Mouse (Mus musculus): ENCODE data around the gene Nudt16l1. TPM values are rescaled to one million over a fixed set of nuclear protein-coding genes. Genes with fewer than 3 reads are reported as not detected.

Gene Nudt16l1
- polyA plus RNA-seq, 1 experiment from 2014 or later, result 171 TPM

DNA sequence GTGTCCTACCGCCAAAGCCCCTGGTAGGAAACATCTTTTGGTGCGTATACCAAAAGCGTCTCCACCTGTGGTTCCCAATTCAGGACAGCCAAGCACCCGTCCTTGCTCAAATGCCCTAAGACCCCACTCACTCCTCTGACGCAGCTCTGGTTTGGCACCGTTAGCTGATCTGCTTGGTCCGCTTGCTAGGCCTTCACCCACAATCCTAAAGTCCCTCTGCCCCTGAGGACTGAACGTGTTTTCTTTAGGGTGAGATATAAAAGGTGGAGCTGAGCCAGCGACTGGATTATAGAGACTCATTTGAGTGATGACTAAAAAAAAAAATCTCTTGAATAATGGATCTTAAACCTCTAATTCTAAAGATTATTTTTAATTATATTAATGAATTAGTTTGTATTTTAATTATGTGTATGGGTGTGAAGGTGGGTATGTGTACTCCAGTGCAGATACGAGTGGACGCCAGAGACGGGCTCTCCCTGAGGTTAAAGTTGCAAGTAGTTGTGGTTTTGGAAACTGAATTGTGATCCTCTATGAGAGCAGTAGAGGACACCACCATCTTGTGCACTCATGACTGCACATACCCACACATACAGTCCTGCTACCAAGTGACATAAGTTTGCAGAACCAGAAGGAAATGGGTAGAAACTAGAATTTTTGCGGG is 26.3 kb downstream of the Nudt16l1 start:
- Histone ChIP-seq H3K4me1 (peaks cover 17% of the 10 kb centered on the region), H3K4me2 (replicated peaks) (peak overlapping the region; percentile 77), H3K27ac (peak overlapping the region; percentile 65), H3K36me3 (peaks cover 3% of the 10 kb centered on the region; the same call in 1 of the 2 replicates), H3K9ac (peak overlapping the region; percentile 92), H3K4me3 (peak overlapping the region; percentile 95), H3K27me3 (no peaks in the 10 kb centered on the region), H3K9me3 (no peaks in the 10 kb centered on the region)
- no peak for ATAC-seq (ENCODE audit: insufficient number of reproducible peaks, insufficient read depth, low FRiP score, low TSS enrichment)
- 25% methylated on average over 13 of the region's 13 CpGs for WGBS

DNA sequence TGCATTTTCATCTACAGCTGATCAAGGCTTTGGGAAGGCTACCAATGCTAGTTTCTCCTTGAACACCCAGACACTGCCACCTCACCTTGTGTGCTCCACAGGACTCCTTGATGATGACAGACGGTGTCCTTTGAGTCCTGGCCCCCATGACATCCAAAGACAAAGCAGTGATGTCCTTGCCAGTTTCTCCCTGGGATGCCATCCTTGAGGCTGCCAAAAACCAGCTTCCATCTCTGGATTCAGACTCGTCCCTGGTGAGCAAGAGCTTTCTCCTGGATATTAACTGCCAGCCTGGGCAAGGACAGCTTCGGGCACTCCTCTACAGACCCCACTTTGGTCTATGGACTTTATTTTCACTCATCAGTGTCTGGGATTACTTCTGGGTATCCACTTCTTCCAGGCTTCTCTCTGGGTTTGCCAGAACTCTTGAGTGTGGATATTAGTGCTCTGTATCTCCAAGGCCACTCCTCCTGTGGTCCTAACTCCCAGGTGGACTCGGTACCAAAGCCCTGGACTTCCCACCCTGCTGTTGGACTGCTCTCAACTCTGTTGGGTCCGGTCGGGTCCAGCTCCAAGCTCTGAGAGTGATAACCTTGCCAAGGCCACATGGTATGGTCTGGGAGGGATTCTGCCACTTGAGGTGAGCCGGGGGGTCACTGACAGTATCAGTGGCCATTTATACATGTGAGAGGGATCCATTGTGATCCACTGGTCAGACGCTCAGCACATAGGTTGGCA is 27.0 kb downstream of the Nudt16l1 start:
- no peak overlapping the region for H3K9ac ChIP-seq
- H3K9me3 ChIP-seq, result no peaks in the 10 kb centered on the region
- no peaks in the 10 kb centered on the region for H3K36me3 ChIP-seq
- WGBS, result 89% methylated on average over 8 of the region's 8 CpGs
- H3K4me2 ChIP-seq (replicated peaks), result peak overlapping the region; percentile 77
- H3K4me3 ChIP-seq, result no peak overlapping the region
- no peak overlapping the region for H3K27ac ChIP-seq
- ATAC-seq (ENCODE audit: insufficient number of reproducible peaks, insufficient read depth, low FRiP score, low TSS enrichment), result no peak
- peaks cover 17% of the 10 kb centered on the region for H3K4me1 ChIP-seq
- no peaks in the 10 kb centered on the region for H3K27me3 ChIP-seq

DNA sequence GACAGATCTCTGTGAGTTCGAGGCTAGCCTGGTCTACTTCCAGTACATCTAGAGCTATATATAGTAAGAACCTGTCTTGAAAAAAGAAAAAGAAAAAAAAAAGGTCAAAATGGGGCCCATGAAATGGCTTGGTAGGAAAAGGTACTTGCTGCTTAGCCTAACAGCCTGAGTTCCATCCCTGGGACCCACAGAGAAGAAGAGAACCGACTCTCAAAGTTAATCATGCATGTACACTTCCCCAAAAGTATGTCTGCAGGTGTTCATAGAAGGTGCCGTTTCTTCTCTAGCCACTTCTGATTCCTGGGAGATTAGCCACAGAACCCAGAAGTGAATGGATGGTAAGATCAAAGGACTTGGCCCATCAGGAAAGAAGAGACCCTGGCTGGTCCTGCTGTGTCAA is 29.9 kb downstream of the Nudt16l1 start:
- Histone ChIP-seq H3K9me3 (no peaks in the 10 kb centered on the region), H3K4me1 (peaks cover 5% of the 10 kb centered on the region), H3K36me3 (no peaks in the 10 kb centered on the region), H3K9ac (no peak overlapping the region), H3K27me3 (no peaks in the 10 kb centered on the region), H3K4me2 (replicated peaks) (no peak overlapping the region), H3K4me3 (no peak overlapping the region), H3K27ac (no peak overlapping the region)
- no peak for ATAC-seq (ENCODE audit: insufficient number of reproducible peaks, insufficient read depth, low FRiP score, low TSS enrichment)
- 68% methylated on average over 3 of the region's 3 CpGs for WGBS

DNA sequence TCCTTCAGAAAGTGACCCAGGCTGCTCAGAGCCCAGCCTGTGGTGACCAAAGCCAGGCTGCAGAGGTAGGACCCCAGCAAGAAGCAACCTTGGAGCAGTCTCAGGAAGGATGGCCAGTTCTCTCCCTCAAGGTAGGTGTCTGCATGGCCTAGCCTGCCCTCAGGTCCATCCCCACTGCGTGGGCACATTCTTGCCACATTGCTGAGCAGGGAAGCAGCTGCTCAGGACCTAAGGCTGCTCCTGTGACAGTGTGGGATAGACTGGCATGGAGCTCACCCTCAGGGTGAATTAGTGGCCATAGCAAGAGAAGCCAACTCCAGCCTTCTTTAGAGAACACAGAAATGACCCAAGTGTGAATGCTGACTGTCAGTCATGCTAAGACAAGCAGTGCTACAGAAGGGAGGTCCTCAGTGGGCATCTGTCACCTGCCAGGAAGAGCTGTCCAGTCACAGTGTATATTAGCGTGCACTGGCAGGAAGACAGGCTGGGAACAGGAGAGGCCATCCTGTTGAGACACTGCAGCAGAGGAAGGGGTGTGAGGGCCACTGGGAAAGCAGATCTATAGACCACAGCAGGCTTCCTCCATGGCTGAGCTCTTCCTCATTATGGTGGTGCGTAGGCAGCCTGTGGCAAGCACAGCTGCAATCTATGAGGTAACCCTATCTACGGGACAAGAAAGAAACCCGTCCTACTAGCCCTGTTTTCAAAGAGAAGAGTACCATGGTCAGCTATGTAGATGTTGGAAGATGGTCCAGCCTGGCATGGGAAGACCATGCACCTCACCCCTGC is 30.7 kb downstream of the Nudt16l1 start:
- 78% methylated on average over 5 of the region's 5 CpGs for WGBS
- Histone ChIP-seq H3K9ac (no peak overlapping the region), H3K36me3 (no peaks in the 10 kb centered on the region), H3K27me3 (no peaks in the 10 kb centered on the region), H3K27ac (no peak overlapping the region), H3K4me1 (peaks cover 4% of the 10 kb centered on the region; the same call in 1 of the 2 replicates), H3K4me2 (replicated peaks) (no peak overlapping the region), H3K4me3 (no peak overlapping the region), H3K9me3 (no peaks in the 10 kb centered on the region)
- no peak for ATAC-seq (ENCODE audit: insufficient number of reproducible peaks, insufficient read depth, low FRiP score, low TSS enrichment)

DNA sequence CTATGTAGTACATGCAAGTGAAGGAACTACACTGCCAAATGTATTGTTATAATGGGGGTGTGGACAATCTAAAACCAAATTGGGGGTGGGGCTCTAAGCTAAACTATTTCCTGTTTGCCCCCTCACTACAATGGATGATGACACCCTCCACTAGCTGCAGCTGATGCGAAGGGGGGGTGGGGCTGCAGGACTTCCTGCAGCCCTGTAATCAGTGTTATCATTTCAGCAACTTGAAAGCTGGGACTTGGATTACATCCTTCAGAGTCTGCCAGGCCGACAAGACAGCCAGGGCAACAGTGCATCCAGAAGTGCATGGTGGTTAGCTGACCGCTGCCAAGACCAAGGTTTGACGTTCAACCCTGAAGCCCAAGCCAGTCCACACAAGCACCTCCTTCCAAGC is 33.1 kb downstream of the Nudt16l1 start:
- Histone ChIP-seq H3K9ac (no peak overlapping the region), H3K4me2 (replicated peaks) (no peak overlapping the region), H3K36me3 (no peaks in the 10 kb centered on the region), H3K4me3 (no peak overlapping the region), H3K4me1 (no peaks in the 10 kb centered on the region), H3K27ac (no peak overlapping the region), H3K27me3 (no peaks in the 10 kb centered on the region), H3K9me3 (no peaks in the 10 kb centered on the region)
- 75% methylated on average over 4 of the region's 4 CpGs for WGBS
- no peak for ATAC-seq (ENCODE audit: insufficient number of reproducible peaks, insufficient read depth, low FRiP score, low TSS enrichment)

DNA sequence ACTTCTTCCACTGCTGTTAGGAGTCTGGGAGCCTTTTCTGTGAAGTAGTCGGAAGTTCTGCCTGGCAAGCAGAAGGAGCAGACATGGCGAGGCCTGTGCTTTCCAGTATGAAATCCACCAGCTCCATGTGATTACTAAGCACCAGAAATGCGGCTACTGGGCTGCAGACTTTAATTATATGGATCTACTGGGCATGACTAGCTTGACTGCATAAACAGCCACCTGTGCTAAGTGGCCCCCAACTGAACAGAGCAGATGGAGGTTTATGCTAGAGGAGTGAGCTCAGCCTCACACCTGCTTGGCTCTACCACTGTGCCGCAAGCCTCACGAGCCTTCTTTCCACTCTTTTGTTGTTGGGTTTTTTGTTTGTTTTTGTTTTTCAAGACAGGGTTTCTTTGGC is 36.0 kb downstream of the Nudt16l1 start:
- WGBS, result 88% methylated on average over 5 of the region's 5 CpGs
- Histone ChIP-seq H3K4me1 (no peaks in the 10 kb centered on the region), H3K9ac (no peak overlapping the region), H3K27me3 (no peaks in the 10 kb centered on the region), H3K36me3 (no peaks in the 10 kb centered on the region), H3K4me3 (no peak overlapping the region), H3K4me2 (replicated peaks) (no peak overlapping the region), H3K27ac (no peak overlapping the region), H3K9me3 (no peaks in the 10 kb centered on the region)
- ATAC-seq (ENCODE audit: insufficient number of reproducible peaks, insufficient read depth, low FRiP score, low TSS enrichment), result no peak

DNA sequence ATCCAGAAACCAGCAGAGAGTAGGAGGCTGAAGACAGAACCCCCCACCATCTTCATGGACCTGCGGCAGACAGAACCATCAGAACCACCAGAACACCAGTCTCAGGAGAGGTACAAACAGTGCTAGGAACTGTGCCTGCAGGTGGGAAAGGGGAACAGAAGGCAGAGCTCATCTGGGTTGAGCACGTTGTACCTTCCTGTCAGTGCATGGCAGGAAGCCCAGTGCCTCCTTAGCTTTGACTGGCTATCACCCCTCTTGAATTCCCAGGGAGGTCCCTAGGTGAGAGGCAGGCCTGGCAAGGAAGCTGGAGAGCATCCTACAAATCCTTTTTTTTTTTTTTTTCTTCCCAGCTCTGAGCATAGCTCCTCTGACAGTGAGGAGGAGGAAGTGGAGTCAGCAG is 37.6 kb downstream of the Nudt16l1 start:
- ATAC-seq (ENCODE audit: insufficient number of reproducible peaks, insufficient read depth, low FRiP score, low TSS enrichment), result no peak
- WGBS, result 71% methylated on average over 2 of the region's 2 CpGs
- H3K4me3 ChIP-seq, result no peak overlapping the region

DNA sequence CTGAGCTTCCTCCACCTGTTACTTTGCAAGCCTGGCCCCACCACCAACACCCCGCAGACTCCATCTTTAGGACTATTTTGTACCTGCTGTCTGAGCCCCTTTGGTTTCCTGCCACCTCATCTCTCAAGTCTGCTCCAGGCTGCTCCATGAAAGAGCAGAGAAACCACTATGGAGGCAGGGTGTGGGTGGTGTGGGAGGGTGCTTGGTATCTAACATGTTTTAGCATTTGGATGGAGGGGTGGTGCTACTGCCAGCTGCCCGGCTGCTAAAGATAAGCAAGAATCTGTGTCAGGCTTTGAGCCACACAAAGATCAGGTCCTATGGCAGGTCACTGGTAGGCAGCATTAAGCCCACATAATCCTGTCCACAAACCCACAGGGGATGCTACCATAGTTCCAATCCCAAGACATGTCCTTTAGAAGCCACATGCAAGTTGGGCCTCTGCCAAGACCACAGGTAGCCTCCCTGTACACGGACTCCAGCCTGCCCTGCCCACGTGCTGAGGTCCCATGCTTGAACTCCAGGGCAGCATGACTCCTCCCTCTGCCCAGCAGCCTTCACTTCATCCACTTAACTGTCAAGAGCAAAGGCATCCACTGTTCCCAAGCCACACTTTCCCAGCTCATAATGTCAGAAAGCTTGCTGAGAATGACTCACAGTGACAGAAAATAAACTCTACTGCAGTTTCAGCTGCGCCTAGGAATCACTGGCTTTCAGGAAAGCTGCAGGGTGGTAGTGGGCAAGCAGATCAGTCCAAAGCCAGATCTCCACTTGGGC is 39.9 kb downstream of the Nudt16l1 start:
- Histone ChIP-seq H3K36me3 (no peaks in the 10 kb centered on the region), H3K27me3 (no peaks in the 10 kb centered on the region), H3K27ac (no peak overlapping the region), H3K4me1 (no peaks in the 10 kb centered on the region), H3K4me2 (replicated peaks) (no peak overlapping the region), H3K9ac (no peak overlapping the region), H3K4me3 (no peak overlapping the region), H3K9me3 (no peaks in the 10 kb centered on the region)
- 64% methylated on average over 5 of the region's 5 CpGs for WGBS
- ATAC-seq (ENCODE audit: insufficient number of reproducible peaks, insufficient read depth, low FRiP score, low TSS enrichment), result no peak

More for the DNA sequence above, 37.6 kb downstream of the Nudt16l1 start:
- Histone ChIP-seq H3K27me3 (no peaks in the 10 kb centered on the region), H3K4me2 (replicated peaks) (no peak overlapping the region), H3K36me3 (no peaks in the 10 kb centered on the region), H3K4me1 (no peaks in the 10 kb centered on the region), H3K9ac (no peak overlapping the region), H3K27ac (no peak overlapping the region), H3K9me3 (no peaks in the 10 kb centered on the region)

DNA sequence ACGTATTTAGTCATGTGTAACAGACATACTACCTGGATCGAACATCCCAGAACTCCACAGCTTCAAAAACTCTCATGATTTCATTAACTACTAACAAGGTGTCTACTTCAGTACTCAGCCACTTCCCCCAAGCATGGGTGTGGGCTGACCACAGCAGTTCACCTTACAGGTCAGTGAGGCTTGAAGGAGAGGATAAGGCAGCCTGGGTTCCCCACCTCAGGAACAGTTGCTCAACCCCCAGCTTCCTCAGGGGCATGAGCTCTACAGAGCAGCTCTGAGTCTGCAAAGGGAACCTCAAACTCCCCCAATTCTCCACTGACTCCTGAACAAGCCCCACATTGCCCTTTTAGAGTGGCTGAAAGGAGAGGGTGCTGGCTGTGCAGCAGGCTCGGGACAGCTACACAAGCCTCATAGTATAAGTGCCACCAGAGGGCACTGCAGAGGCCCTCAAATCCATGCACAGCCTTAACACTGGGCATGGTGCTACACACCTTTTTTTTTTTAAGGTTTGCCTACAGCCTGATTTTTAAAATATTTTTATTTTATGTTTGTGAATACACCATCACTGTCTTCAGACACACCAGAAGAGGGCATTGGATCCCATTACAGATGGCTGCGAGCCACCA is 41.3 kb downstream of the Nudt16l1 start:
- no peak overlapping the region for H3K4me2 ChIP-seq (replicated peaks)
- no peaks in the 10 kb centered on the region for H3K36me3 ChIP-seq
- H3K27me3 ChIP-seq, result no peaks in the 10 kb centered on the region
- whole genome bisulfite sequencing, result 73% methylated on average over 4 of the region's 4 CpGs
- H3K9ac ChIP-seq, result no peak overlapping the region
- no peak overlapping the region for H3K27ac ChIP-seq
- ATAC-seq (ENCODE audit: insufficient number of reproducible peaks, insufficient read depth, low FRiP score, low TSS enrichment), result no peak
- H3K4me1 ChIP-seq, result no peaks in the 10 kb centered on the region
- no peaks in the 10 kb centered on the region for H3K9me3 ChIP-seq
- H3K4me3 ChIP-seq, result no peak overlapping the region

DNA sequence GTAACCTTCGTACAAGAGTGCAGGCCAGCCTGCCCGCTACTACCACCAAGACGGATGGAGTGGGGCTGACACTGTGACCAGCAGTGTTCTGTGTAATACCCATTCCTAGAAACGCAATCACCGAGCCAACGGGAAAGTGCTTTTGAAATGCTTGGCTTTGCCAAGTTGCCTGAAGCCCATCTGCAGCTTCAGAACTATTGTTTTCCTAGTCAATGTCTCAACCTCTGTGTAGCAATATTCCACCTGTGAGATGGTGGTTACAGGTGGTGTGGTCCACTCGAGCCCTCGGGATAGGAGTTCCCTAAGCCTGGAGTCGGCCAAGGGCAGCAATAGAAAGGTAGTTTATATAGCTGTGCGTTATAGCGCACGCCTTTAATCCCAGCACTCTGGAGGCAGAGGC is 46.2 kb downstream of the Nudt16l1 start:
- Histone ChIP-seq H3K4me2 (replicated peaks) (no peak overlapping the region), H3K9me3 (no peaks in the 10 kb centered on the region), H3K36me3 (no peaks in the 10 kb centered on the region), H3K27ac (no peak overlapping the region), H3K4me1 (no peaks in the 10 kb centered on the region), H3K9ac (no peak overlapping the region), H3K27me3 (no peaks in the 10 kb centered on the region), H3K4me3 (no peak overlapping the region)
- WGBS, result 93% methylated on average over 12 of the region's 12 CpGs
- no peak for ATAC-seq (ENCODE audit: insufficient number of reproducible peaks, insufficient read depth, low FRiP score, low TSS enrichment)
